Mouse (Mus musculus) lung, postnatal 0 days (tissue): Measurements from ENCODE around the gene Nek2.

Source experiments
- CTCF ChIP-seq: IDR thresholded peaks from 2 replicates; pipeline ENCODE4 v1.5.1; 2016; ENCODE audit warnings: antibody characterized with exemption, mild to moderate bottlenecking
- EP300 ChIP-seq: IDR thresholded peaks from 2 replicates; pipeline ENCODE4 v1.6.1; 2016; ENCODE audit warnings: antibody characterized with exemption, mild to moderate bottlenecking, control low read depth

DNA sequence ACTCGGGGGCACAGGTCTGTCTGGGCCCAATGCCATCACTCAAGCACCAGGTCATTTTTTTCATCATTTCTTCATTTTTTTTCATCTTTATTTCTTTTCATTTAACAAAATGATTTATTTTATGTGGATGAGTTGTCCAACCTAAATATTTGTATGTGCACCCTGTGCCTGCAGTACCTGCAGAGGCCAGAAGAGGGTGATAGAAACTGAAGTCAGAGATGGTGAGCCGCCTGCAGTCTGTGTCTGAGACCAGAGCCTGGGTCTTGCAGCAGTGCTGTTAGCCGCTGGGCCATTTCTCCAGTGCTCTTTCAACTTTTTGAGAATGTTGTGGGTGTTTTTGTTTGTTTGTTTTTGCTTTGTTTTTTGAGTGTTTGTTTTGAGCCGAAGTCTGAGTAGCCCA, 14.5 kb upstream of the Nek2 start:
- no peak for TF ChIP-seq EP300
- TF ChIP-seq CTCF = peak; percentile 38
